Mouse (Mus musculus): ENCODE data around the gene Tmem158.

The Tmem158 gene

DNA sequence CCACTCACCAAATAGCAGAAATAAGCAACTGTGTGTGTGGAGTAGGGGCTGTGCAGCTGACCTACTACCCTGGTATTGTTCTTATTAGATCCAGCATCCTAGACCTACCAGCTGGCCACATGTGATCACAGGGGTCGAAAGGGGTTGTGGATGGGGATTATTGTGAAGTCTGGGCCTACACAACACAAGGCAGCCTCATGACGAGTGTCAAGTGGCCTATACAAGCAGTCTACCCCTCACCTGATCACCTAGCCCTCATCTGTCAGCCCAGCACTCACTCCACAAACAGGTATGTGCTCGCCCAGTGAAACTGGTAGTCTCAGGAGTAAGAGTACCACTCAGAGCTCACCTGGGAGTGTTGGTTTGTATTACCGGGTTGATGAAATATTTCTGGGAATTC lies 15.4 kb downstream of the Tmem158 start:
- ATAC-seq (ENCODE audit: low TSS enrichment) = no peak

DNA sequence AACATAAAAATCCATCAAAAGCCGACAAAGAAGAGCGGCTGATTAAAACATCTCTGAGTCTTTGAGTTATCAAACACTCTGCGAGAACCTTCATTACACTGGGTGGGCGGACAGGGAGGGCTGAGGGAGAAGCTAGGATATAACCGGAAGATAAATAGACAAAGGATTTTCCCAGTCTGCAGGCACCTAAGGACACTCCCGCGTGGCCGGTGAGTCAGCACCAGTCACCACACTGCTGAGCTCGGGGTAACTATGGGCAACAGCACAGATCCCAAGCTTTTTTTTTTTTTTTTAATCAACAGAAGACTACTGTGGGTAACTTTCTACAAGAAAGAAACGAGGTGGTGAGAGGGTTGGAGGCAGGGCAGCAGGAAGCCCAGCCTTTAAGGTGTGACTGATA lies 16.6 kb downstream of the Tmem158 start:
- ATAC-seq (ENCODE audit: low TSS enrichment) = peak; percentile 89

GRCm38 (mm10) chr9:123241191-123241590 lies 19.4 kb downstream of the Tmem158 start:
- ATAC-seq (ENCODE audit: low TSS enrichment) = no peak

GRCm38 (mm10) chr9:123240751-123241150 lies 19.8 kb downstream of the Tmem158 start:
- ATAC-seq (ENCODE audit: low TSS enrichment) = no peak

DNA sequence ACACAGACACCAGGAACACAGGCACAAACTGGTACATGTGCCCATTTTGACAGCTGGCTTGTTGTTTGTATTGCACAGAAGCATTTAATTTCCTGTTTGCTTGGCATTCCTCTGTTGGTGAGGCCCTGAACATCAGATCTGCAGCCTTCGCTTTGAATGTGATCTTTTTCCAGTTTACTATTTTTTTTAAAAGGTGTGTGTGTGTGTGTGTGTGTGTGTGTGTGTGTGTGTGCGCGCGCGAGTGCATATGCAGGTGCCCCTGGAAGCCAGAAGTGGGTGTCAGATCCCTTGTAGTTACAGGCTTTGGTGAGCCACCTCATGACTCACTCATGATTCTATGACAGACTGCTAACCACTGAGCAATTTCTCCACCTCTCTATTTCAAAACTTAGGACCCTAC lies 20.3 kb downstream of the Tmem158 start:
- ATAC-seq (ENCODE audit: low TSS enrichment) = no peak

GRCm38 (mm10) chr9:123239651-123240050 lies 20.9 kb downstream of the Tmem158 start:
- no peak for ATAC-seq (ENCODE audit: low TSS enrichment)

GRCm38 (mm10) chr9:123238256-123239045 lies 22.1 kb downstream of the Tmem158 start:
- ATAC-seq (ENCODE audit: low TSS enrichment) = no peak

DNA sequence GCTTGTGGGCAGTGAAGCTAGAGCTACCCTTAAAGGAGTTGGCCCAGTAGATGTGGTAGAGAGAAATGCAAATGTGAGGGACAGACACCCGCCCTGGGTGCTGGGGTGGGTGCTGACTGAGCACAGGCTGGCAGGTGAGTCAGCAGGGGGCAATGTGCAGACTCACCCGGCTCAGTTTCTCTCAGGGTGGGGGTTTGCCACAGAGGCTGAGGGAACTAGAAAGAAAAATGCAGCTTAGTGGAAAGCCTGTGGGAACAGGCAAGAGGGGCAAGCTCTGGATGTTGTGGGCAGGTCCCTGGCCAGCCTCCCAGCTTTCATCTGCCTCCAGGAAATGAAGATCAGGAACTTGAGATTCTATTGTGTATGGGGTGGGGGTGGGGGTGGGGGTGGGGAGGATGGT lies 22.8 kb downstream of the Tmem158 start:
- ATAC-seq (ENCODE audit: low TSS enrichment) = peak; percentile 47

DNA sequence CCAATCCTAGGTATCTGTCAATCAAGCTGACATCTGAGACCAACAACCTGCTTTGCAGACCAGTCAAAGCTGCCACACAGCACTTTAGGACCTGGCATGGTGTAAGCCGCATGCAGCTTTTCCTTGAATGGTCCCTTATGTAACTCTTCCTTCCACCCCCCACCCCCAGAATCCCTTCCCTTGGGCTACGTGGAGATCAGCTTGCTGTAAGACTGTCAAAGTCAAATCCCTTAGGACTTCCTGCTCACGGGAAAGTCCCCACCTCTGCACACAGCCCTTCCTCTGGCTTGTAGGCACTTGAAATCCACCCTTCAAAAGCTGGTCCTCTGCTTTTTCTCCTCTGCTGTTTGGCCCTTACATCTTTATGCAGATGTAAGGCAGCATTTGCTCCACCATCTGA lies 24.9 kb downstream of the Tmem158 start:
- ATAC-seq (ENCODE audit: low TSS enrichment) = peak; percentile 15; the same call in 1 of the 2 replicates

DNA sequence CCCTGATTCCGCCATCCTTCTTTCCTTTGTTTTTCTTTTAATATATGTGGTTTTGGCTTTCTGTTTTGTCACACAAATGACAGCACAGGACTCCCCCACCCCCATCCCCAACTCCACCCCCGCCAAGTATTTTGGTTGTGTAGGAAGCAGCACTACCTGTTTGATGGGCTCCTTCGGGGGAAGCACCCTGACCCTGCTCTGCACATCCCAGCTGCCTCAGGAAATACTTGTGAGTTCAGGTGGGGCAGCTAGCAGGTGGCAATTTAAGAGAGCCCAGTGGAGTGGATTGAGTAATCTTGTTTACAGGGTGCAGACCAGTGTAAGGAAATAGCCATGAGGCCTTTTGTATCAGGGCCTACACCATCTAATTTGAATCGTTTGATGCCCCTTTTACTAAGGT lies 30.7 kb downstream of the Tmem158 start:
- no peak for ATAC-seq (ENCODE audit: low TSS enrichment)

DNA sequence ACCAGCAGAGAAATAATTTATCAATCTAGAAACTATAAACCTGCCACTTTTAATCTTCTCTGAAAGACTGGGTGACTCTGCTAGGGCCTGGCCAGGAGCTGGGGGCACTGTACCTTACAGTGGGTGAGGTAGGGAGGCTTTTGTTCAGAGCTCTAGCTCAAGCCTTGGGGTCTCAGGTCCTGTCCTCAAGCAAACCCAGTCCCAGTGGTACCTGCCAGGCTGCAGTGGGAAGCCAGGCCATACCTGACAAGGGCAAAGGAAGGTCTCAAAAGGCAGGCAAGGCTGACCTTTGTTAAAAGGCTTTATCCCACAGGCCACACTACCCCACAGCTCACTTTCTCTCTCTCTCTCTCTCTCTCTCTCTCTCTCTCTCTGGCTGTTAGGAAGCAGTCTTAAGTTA lies 31.9 kb downstream of the Tmem158 start:
- ATAC-seq (ENCODE audit: low TSS enrichment) = no peak

DNA sequence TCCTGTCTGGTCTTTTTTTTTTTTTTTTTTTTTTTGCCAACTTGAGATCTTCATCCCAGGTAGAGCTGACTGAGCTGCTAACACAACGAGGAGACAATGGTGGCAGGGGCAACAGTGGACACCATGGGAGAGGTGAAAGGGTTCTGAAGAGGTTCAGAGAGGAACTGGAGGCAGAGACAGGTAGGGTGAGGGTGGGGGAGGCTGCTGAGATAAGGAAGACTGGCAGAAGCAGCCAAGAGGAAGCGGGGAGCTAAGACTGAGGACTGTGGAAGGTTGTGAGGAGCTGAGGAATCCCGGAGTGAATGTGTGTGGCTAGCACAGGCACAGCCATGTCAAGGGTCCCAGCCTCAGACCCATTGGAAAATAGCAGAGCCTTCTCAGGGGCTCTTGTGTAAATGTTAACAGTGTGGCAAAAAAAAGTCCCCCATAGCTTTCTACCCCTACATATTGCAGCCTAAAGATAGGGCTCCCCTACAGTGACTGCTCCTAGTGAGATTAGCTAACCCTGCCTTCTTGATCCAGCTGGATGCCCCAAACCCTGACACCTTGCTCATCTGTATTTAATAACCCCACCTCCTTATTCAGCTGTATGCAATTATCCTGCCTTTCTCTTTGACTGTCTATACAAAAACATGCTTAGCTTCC lies 33.3 kb downstream of the Tmem158 start:
- ATAC-seq (ENCODE audit: low TSS enrichment) = no peak

GRCm38 (mm10) chr9:123224863-123225431 lies 35.6 kb downstream of the Tmem158 start:
- no peak for ATAC-seq (ENCODE audit: low TSS enrichment)

DNA sequence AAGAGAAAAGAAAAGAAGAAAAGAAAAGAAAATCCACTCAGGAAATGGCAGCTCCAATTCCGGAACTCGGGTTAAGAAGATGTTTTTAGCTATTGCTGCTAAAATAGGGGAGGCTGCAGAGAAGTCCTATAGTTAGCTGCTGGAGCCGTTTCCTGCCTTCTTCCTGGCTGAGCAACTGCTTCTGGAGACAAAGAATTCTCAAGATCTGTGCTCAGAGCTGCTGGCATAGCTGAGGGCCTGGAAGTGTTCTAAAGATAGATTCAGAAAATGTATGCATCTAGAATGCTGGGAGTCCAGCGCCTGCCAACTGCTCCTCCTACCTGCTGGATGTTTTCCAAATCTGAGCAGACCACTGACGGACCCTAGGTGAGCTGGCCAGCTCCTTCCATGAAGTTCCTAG lies 40.7 kb downstream of the Tmem158 start:
- peak; percentile 99 for ATAC-seq (ENCODE audit: low TSS enrichment)

GRCm38 (mm10) chr9:123215621-123216440 lies 44.7 kb downstream of the Tmem158 start, which contains the start of gene Cdcp1:
Gene Cdcp1, minus strand, starts transcription at chr9:123216038.
- no peak for ATAC-seq (ENCODE audit: low TSS enrichment)

GRCm38 (mm10) chr9:123213371-123213770 lies 47.2 kb downstream of the Tmem158 start:
- ATAC-seq (ENCODE audit: low TSS enrichment) = no peak

All from frontal cortex, adult (tissue).